Mouse (Mus musculus): ENCODE results near the gene Spata19.

The Spata19 gene

GRCm38 (mm10) chr9:27396500-27396899 is at the start of gene Spata19:
Spata19 (plus strand) TSS chr9:27396800.
- ChIA-PET POLR2A (no interaction called here), CTCF (no interaction called here)

- POLR2A ChIA-PET = interaction anchor here in 2 of 4 experiments (0.8 to 1.9 kb wide), 3 partner anchors 11 to 904 kb away, joined by 3 to 10 read pairs (median 4); no protein-coding TSS in a partner anchor
- CTCF ChIA-PET = no interaction called here
These were observed 43.5 kb upstream of the Spata19 start for GRCm38 (mm10) chr9:27353082-27353481.

GRCm38 (mm10) chr9:27357893-27358292 is 38.7 kb upstream of the Spata19 start:
- CTCF ChIA-PET = interaction anchor here in 1 of 4 experiments (1.3 kb wide), 1 partner anchor 19 kb away, joined by 4 read pairs; no protein-coding TSS in a partner anchor
- POLR2A ChIA-PET = interaction anchor here in 1 of 4 experiments (0.5 to 1.0 kb wide), 2 partner anchors 8 to 22 kb away, joined by 3 to 4 read pairs; no protein-coding TSS in a partner anchor

DNA sequence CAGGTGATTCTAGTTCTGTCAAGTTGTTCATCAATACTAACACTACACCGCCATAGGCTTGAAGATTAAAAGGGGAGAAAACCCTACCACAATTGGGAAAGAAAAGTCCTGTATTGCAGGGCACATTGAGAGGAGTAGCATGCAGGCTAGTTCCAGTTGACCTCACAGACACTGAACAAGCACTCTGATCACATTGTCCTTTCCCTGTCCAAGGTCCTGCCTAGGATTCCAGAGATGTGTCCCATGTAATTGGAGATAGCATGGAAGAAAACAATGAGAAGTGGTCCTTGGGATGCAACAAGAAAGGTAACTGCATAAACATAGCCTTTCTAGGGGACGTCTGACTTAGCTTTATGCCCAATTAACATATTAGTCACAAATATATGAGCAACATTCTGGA is 29.4 kb upstream of the Spata19 start:
- ChIA-PET CTCF (no interaction called here), POLR2A (no interaction called here)

DNA sequence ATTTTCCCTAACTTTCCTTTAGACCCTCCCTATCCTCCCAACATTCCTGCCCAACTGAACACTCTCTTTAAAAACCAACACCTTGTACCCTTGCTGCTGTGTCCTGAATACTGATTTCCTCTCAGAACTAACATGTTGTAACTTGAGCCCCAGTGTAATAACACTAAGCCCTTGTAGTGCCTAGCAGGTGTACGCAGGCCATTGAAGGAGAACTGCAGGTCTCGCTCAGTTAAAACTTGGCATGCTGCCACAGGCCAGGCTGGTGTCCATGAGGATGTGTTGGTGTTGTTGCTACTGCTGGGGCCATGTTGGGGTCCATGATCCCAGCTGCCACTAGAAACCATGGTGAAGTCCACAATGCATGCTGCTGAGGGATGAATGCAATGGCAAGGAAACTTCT is 27.5 kb upstream of the Spata19 start:
- ChIA-PET CTCF (no interaction called here), POLR2A (no interaction called here)

DNA sequence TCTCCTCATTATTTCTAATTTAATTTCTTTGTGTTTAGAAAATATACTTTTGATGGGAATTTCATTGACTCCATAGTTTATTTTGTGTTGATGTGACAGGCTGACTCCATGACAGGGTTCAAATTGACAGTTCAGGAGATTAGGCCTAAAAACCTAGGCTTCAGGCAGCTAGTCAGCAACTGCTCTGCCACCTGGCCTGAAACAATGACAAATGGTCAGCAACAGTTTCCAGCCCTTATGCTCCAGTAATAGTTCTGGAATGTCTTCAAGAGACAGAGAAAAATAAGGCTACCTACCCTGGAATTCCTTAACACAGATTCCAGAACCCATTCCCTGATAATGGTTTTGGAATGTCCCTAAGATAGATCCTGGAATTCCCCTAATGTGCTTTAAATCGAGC is 20.9 kb upstream of the Spata19 start:
- POLR2A ChIA-PET = no interaction called here
- CTCF ChIA-PET = no interaction called here

DNA sequence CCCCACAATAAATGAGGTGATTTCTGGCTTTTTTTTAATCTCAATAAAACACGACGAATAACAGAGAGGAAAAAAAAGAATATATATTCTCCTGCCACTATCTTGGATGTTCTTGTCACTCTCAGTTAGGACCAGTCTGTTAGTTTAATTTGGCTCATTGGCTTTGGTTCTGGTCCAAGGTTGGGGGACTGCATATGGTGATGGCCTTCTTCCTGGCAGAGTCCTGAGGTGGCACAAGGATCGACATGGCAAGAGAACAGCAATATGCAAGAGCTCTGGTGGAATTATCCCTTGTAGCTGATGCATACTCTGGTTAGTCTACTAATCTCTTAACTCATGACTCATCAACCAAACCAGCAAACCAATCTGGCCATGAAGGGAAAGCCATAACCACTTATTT is 9.6 kb upstream of the Spata19 start:
- ChIA-PET CTCF (no interaction called here), POLR2A (no interaction called here)

DNA sequence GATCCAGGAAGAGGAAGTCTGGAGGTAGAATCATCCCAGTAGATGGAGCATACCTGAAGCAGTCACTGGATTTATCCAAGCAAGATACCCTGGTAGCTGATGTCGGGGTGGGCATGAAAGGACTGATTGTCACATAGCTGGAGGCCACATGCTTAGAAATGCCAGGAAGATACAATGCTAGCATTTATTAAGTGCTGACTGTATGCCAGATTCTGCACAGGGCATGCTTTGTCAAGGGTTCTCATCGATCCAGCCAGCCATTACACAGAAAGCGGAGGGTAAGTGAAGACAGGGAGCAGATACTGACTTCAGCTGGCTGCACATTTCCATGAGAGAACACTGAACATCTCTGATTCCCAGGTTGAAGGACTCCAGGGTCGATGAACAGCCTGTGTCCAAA is 4.6 kb downstream of the Spata19 start:
- ChIA-PET POLR2A (no interaction called here), CTCF (no interaction called here)

- ChIA-PET POLR2A (no interaction called here), CTCF (interaction anchor here in 2 of 4 experiments (1.4 to 2.2 kb wide), 2 partner anchors 838 to 846 kb away, joined by 4 to 7 read pairs; no protein-coding TSS in a partner anchor)
These were observed 13.1 kb downstream of the Spata19 start for GRCm38 (mm10) chr9:27409733-27410132.

GRCm38 (mm10) chr9:27414058-27414460 is 17.5 kb downstream of the Spata19 start:
- POLR2A ChIA-PET = interaction anchor here in 1 of 4 experiments (0.6 kb wide), 1 partner anchor 472 kb away, joined by 3 read pairs; no protein-coding TSS in a partner anchor
- CTCF ChIA-PET = interaction anchor here (0.5 to 2.7 kb wide), 29 partner anchors 11 to 1137 kb away, joined by 3 to 16 read pairs (median 4); no protein-coding TSS in a partner anchor

GRCm38 (mm10) chr9:27424511-27424910 is 27.9 kb downstream of the Spata19 start:
- CTCF ChIA-PET = no interaction called here
- POLR2A ChIA-PET = no interaction called here

- CTCF ChIA-PET = interaction anchor here in 2 of 4 experiments (0.6 kb wide), 2 partner anchors 150 to 300 kb away, joined by 3 to 4 read pairs; no protein-coding TSS in a partner anchor
- POLR2A ChIA-PET = interaction anchor here in 1 of 4 experiments (0.5 kb wide), 1 partner anchor 47 kb away, joined by 3 read pairs; no protein-coding TSS in a partner anchor
These were observed 32.0 kb downstream of the Spata19 start for GRCm38 (mm10) chr9:27428552-27428951.

- ChIA-PET CTCF (no interaction called here), POLR2A (no interaction called here)
These were observed 36.7 kb downstream of the Spata19 start for GRCm38 (mm10) chr9:27433301-27433700.

DNA sequence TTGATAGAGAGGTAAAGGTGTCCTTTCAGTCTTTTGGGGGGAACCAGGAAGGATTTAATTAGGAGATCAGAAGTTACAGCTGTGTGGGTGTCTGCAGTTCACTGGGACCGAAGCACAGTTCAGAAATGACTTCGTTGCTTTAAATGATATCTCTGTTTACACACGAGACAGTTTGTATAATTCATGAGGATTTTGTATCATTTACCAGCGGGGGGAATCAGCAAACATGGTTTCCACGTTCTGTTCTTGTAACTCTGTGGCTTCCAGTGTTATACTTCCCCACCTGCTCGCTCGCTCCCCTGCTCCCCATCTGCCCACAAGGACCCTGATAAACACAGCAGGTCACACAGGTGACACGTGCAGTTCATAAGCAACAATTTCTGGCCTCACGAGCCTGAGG is 39.3 kb downstream of the Spata19 start:
- POLR2A ChIA-PET = no interaction called here
- CTCF ChIA-PET = no interaction called here

DNA sequence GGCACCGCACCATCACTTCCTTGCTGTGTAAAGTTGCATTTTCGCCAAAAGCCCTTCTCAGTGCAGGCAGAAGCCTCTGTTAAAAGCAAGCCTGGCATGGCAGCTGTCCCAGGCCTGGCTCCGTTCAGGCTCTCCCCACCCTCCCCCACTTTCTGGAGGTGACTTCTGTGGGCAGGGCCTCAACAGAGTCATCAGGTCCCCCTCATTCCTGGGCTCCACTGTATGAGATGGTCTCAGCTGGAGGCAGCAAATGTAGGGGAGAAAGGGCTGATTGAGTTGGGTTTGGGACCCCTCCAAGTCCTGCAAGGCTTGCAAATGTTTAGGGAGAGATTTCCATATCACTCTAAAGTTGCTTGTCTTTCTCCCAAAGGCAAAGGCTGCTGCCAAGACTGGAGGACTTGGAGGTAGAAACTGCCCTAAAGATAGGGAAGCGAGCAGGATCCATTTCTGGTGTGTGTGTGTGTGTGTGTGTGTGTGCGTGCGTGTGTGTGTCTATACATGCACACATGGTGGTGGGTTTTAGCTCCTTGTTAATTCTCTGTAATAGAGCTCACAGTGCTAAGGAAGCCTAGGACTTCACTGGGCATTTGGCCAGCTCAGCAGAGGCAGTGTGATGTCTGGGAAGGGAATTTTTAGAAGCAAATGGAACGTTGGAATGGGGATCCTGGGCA is 40.9 kb downstream of the Spata19 start:
- ChIA-PET POLR2A (no interaction called here), CTCF (no interaction called here)

DNA sequence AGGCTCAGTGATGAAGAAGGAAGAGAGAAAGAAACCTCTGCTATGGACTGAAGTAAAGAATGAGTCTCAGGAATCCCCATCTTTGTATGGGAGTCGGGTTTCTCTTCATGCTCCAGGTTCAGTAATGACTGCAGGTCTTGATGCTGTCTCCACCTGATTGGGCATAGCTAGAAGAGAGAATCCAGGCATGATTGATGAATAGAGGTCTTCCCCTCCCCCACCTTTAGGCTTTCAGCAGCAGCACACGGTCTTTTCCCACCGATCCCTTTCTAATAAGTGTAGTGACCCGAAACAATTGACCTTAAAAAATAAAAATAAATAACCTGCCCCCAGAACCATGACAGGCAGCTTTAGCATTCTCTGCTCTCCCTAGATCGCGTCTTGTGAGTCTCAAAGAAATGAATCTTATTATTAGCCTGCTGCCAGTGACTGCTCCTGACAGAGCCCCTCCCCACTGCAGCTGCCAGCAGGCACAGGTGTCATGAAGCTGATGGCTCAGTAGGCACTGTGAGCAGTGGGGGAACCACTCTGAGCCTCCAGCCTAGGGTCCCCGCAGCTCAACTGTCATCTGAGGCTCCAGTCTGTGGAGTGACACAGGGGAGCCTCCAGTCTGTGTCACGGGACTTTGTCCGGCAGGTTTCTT is 53.3 kb downstream of the Spata19 start:
- ChIA-PET CTCF (no interaction called here), POLR2A (no interaction called here)

Measured in embryonic stem cell, embryonic (primary cell).